Mouse (Mus musculus) limb, embryonic 14.5 days (tissue): ENCODE results near the gene Rims3. TPM values are rescaled to one million over a fixed set of nuclear protein-coding genes. Genes with fewer than 3 reads are reported as not detected.
A peak's percentile ranks its signal among the peaks of the same experiment; 100 is the strongest.

Experiments used
- ATAC-seq: fragments of 200-750 bp; cut with Nextera tagmentation; 2 replicates; pipeline ENCODE4 v1.8.0; 2017; ENCODE audit warnings: low read depth, moderate number of reproducible peaks, moderate TSS enrichment; ENCODE audit not compliant: low FRiP score
- DNase-seq: peaks from one replicate; pipeline ENCODE4 v3.0.0-alpha.2; 2015; ENCODE audit warnings: low spot score
- H3K27ac ChIP-seq: fragments of 300-500 bp; sonication (generic); replicated peaks from 2 replicates; pipeline ENCODE4 v1.5.1; 2014; ENCODE audit warnings: low read depth, mild to moderate bottlenecking, low read length, moderate library complexity, mixed read lengths
- H3K27me3 ChIP-seq: fragments of 300-500 bp; sonication (generic); 2 replicates; pipeline ENCODE4 v1.6.1; 2014; ENCODE audit warnings: low read length, mixed read lengths; ENCODE audit not compliant: control insufficient read depth, insufficient read depth
- H3K36me3 ChIP-seq: fragments of 300-500 bp; sonication (generic); 2 replicates; pipeline ENCODE4 v1.6.1; 2014; ENCODE audit warnings: mild to moderate bottlenecking, low read length, moderate library complexity, mixed read lengths; ENCODE audit not compliant: control insufficient read depth, insufficient read depth
- H3K4me1 ChIP-seq: fragments of 300-500 bp; sonication (generic); 2 replicates; pipeline ENCODE4 v1.6.1; 2014; ENCODE audit warnings: antibody characterized with exemption, low read length, mixed read lengths; ENCODE audit not compliant: control insufficient read depth, insufficient read depth
- H3K4me2 ChIP-seq: fragments of 300-500 bp; sonication (generic); replicated peaks from 2 replicates; pipeline ENCODE4 v1.6.1; 2014; ENCODE audit warnings: low read depth, mild to moderate bottlenecking, low read length, moderate library complexity; ENCODE audit not compliant: severe bottlenecking
- H3K4me3 ChIP-seq: fragments of 300-500 bp; sonication (generic); replicated peaks from 2 replicates; pipeline ENCODE4 v1.5.1; 2014; ENCODE audit warnings: low read length
- H3K9ac ChIP-seq: fragments of 300-500 bp; sonication (generic); 2 replicates; pipeline ENCODE4 v1.6.1; 2014; ENCODE audit warnings: mild to moderate bottlenecking, low read depth, low read length, moderate library complexity; ENCODE audit not compliant: severe bottlenecking
- H3K9me3 ChIP-seq: fragments of 300-500 bp; sonication (generic); 2 replicates; pipeline ENCODE4 v1.6.1; 2016; ENCODE audit warnings: low read length; ENCODE audit not compliant: control insufficient read depth
- POLR2A ChIP-seq: fragments of 200-500 bp; IDR thresholded peaks from 2 replicates; pipeline ENCODE4 v1.8.0; 2012; ENCODE audit warnings: inconsistent platforms, mild to moderate bottlenecking, moderate library complexity, borderline replicate concordance; ENCODE audit not compliant: insufficient read depth, insufficient read length; ENCODE audit errors: extremely low read depth
- WGBS: fragments of 180-500 bp; shearing (Covaris S2); extraction: QIAGEN DNeasy Blood & Tissue Kit; methylation state at CpG from one replicate; pipeline ENCODE4 v1.1.7; 2014; 5-methylcytosine and 5-hydroxymethylcytosine counted together
- polyA plus RNA-seq, 2 experiments: library from polyadenylated mRNA; depleted of rRNA in 1 of 2; stranded (reverse) in 1 of 2; unstranded in 1 of 2; fragments of >200 nt; fragmentation: Nextera tagmentation in 1 of 2; extraction: Ambion mirVana in 1 of 2; gene quantifications; 2 replicates each; pipeline versions ENCODE4 v1.2.1 to v1.2.3; 2012 to 2014

Gene Rims3
- polyA plus RNA-seq, 2 experiments = 0.55 to 0.75 TPM

DNA sequence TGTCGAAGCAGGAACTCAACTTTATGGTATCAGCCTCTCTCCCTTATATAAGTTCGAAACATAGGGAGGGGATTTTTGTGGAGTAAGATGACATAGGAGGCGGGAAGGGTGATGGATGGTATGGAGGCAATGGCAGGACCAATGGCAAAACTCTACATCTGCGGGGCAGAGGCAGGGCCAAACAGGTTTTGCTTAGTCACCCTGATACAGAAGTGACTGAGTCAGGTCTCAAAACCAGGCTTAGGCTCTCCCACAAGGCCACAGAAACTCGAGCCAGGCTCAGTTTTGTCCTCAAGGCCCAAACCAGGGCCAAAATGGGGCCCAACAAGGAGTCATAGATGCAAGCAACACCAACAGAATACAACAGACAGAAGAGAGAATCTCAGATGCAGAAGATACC, 51.0 kb downstream of the Rims3 start:
- no peak for DNase-seq
- Histone ChIP-seq H3K4me3 (no peak overlapping the region), H3K9me3 (no peaks in the 10 kb centered on the region), H3K4me1 (no peaks in the 10 kb centered on the region), H3K36me3 (no peaks in the 10 kb centered on the region), H3K27me3 (no peaks in the 10 kb centered on the region), H3K4me2 (no peak overlapping the region), H3K27ac (no peak overlapping the region), H3K9ac (no peak overlapping the region)
- ATAC-seq = no peak
- 67% methylated on average over 5 of the region's 5 CpGs for WGBS
- no peak for TF ChIP-seq POLR2A

DNA sequence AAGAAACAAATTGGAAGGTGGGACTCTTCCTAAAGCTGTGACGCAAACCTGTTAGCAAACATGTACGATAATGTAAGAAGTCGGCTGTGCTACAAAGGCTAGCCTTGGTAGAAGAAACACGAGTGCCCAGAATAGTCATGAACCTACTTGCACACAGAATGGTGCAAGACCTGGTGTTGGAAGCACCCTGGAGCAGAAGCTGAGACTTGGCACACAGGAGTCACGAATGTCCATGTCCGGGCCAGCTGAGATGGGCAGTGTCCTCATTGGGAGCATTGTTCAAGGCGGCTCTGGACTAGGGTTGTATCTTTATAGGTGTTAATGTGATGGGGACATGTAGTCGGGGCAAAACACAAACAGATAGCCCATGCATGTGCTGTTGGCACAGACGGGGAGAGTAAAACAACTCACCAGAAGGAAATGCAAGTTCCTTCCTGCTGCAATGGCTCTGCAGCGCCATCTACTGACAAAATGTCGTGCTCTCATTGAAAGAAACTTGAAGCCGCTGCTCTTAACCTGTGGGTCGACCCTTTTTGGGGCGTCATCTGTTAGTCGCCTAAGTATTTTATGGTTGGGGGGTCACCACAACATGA, 55.0 kb downstream of the Rims3 start:
- no peaks in the 10 kb centered on the region for H3K36me3 ChIP-seq
- TF ChIP-seq POLR2A = no peak
- no peak overlapping the region for H3K4me3 ChIP-seq
- H3K4me1 ChIP-seq = no peaks in the 10 kb centered on the region
- WGBS = 31% methylated on average over 15 of the region's 15 CpGs
- DNase-seq (peak; percentile 77), ATAC-seq (peak; percentile 26; the same call in 1 of the 2 replicates)
- H3K4me2 ChIP-seq = no peak overlapping the region
- H3K27ac ChIP-seq = no peak overlapping the region
- H3K27me3 ChIP-seq = no peaks in the 10 kb centered on the region
- H3K9me3 ChIP-seq = no peaks in the 10 kb centered on the region
- H3K9ac ChIP-seq = no peak overlapping the region

DNA sequence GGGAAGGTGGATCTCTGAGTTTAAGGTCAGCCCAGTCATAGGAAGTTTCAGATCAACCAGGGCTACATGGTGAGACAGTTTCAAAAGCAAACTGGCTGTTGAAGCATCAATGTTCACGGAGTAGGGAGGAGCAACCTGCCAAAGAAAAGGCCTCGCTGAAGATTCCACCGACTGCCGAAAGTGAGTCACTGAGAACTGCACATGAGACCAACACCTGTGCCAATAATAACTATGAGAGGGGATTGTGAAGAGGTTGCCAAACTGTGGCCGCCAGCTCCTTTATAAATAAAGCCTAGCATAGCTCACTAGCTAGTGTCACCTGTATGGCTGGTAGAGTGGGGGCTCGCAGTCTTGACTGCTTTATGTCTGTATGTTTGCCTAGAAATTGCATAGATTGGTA, 56.5 kb downstream of the Rims3 start:
- Histone ChIP-seq H3K4me1 (no peaks in the 10 kb centered on the region), H3K9ac (no peak overlapping the region), H3K9me3 (no peaks in the 10 kb centered on the region), H3K27me3 (no peaks in the 10 kb centered on the region), H3K27ac (no peak overlapping the region), H3K36me3 (no peaks in the 10 kb centered on the region), H3K4me2 (no peak overlapping the region), H3K4me3 (no peak overlapping the region)
- WGBS = 81% methylated on average over 6 of the region's 6 CpGs
- no peak for TF ChIP-seq POLR2A
- ATAC-seq (no peak), DNase-seq (no peak)

DNA sequence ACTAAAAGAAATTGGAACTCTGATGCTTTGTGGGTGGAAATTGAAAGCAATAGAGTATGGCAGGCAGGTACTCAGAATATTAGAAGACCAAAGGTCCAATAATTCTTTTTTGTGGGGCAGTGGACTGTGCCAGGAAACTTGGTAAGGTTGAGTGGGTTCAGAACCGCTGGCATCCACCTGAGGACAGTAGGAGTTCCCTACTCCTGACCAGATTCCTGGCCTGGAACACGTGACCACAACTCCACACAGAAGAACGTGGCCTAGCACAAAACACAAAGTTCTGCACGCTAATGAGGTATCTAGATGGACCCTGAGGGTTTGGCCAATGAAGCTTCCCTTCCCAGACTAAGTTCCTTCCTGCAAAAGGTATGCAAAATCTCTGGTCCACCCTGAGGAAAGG, 58.2 kb downstream of the Rims3 start:
- Histone ChIP-seq H3K36me3 (no peaks in the 10 kb centered on the region), H3K9me3 (no peaks in the 10 kb centered on the region), H3K27ac (no peak overlapping the region), H3K4me3 (no peak overlapping the region), H3K27me3 (no peaks in the 10 kb centered on the region), H3K9ac (no peak overlapping the region), H3K4me2 (no peak overlapping the region), H3K4me1 (no peaks in the 10 kb centered on the region)
- ATAC-seq (no peak), DNase-seq (no peak)
- no peak for TF ChIP-seq POLR2A
- 52% methylated on average over 4 of the region's 4 CpGs for WGBS

DNA sequence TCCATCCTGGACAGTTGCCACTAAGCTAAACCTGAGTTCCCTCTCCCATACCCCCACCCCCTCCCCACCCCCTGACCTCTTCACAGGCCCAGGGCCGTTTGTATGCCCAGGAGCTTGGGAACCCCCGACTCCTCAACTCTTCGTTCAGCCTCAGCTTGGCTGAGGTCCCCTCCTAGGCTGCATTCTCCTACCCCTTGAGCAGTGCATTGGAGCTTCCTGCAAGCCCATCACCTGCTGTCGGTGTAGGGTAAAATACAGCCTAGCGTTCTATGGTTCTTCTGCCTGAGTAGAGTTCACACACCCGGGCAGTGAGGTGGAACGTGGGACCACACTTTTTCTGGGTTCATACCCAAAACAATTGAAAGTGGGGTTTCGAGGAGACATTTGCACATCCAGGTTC, 58.8 kb downstream of the Rims3 start:
- Histone ChIP-seq H3K4me2 (no peak overlapping the region), H3K9ac (no peak overlapping the region), H3K36me3 (no peaks in the 10 kb centered on the region), H3K9me3 (no peaks in the 10 kb centered on the region), H3K4me1 (no peaks in the 10 kb centered on the region), H3K27me3 (no peaks in the 10 kb centered on the region), H3K27ac (no peak overlapping the region), H3K4me3 (no peak overlapping the region)
- no peak for DNase-seq
- WGBS = 64% methylated on average over 8 of the region's 8 CpGs
- no peak for ATAC-seq
- no peak for TF ChIP-seq POLR2A

DNA sequence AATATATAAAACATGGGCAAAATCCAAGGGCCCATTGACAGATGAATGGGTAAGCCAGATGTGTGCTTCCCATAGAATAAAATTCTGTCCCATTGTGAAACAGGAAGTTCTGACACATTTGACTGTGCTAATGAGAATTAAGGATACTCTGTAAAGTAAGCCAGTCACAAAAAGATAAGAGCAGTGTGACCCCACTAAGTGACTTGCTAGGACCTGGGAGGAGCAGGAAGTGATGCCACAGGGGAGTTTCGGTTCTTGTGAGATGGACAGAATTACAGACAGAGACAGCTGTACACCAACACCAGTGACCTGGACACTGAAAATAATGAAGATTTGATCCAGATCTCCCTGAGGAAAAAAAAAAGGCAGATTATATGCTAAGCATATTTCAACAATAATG, 59.2 kb downstream of the Rims3 start:
- no peaks in the 10 kb centered on the region for H3K9me3 ChIP-seq
- no peaks in the 10 kb centered on the region for H3K4me1 ChIP-seq
- H3K4me2 ChIP-seq = no peak overlapping the region
- no peak for DNase-seq
- H3K27ac ChIP-seq = no peak overlapping the region
- no peaks in the 10 kb centered on the region for H3K36me3 ChIP-seq
- no peak overlapping the region for H3K9ac ChIP-seq
- no peak for ATAC-seq
- no peak overlapping the region for H3K4me3 ChIP-seq
- 73% methylated on average over 1 of the region's 1 CpGs for WGBS
- TF ChIP-seq POLR2A = no peak
- H3K27me3 ChIP-seq = no peaks in the 10 kb centered on the region
